13 mouse cellular contexts compared by ENCODE assay signal in genomic region chr12:79804776-79805524, GRCm38 (mm10).
DNase-seq lines count a peak whose midpoint lies in the region; ATAC-seq and TF ChIP-seq lines count a peak whose summit lies in the region.
"Had no signal": no experiment of that assay in that cellular context is flagged by ENCODE, and none has a peak within 500 bp of the region (broad histone marks: within the 10 kb centered on the region; RNA-seq: fewer than 3 reads in every experiment).

No protein-coding gene starts in this region.

- WGBS in hindbrain, embryonic 10.5 days: 25% methylated on average over 8 of the region's 8 CpGs
- WGBS in hindbrain, embryonic 16.5 days: 28% methylated on average over 8 of the region's 8 CpGs
- WGBS in forebrain, embryonic 13.5 days: 33% methylated on average over 8 of the region's 8 CpGs

- peak overlapping the region; percentile 91 for H3K27ac ChIP-seq in hindbrain, embryonic 10.5 days
- H3K27ac ChIP-seq in hindbrain, embryonic 16.5 days (ENCODE audit: low read depth, low read length): no peak overlapping the region
- 0 out of 2 replicates have a peak overlapping the region, but pooled peaks have one; percentile 31 for H3K27ac ChIP-seq in forebrain, embryonic 13.5 days

- TF ChIP-seq POLR2A in brain, embryonic 14.5 days (IDR thresholded peaks at IDR 0.05; ENCODE audit: borderline replicate concordance, extremely low read depth, insufficient read depth, insufficient read length, poor library complexity, severe bottlenecking): no peak

- H3K27me3 ChIP-seq in hindbrain, embryonic 10.5 days (ENCODE audit: insufficient read depth, poor library complexity, severe bottlenecking): peaks cover 10% of the 10 kb centered on the region
- no peaks in the 10 kb centered on the region for H3K27me3 ChIP-seq in hindbrain, embryonic 16.5 days (replicated peaks; ENCODE audit: control insufficient read depth, insufficient read depth, low read length)
- H3K27me3 ChIP-seq in forebrain, embryonic 13.5 days: no peaks in the 10 kb centered on the region
- H3K27me3 ChIP-seq: Patski had no signal

- H3K4me1 ChIP-seq in hindbrain, embryonic 10.5 days (replicated peaks): peaks cover 66% of the 10 kb centered on the region
- H3K4me1 ChIP-seq in hindbrain, embryonic 16.5 days (ENCODE audit: control insufficient read depth, insufficient read depth, low read depth, low read length): peaks cover 10% of the 10 kb centered on the region
- peaks cover 34% of the 10 kb centered on the region for H3K4me1 ChIP-seq in forebrain, embryonic 13.5 days

- no peak for DNase-seq in hindbrain, embryonic 10.5 days (ENCODE audit: low spot score)
- DNase-seq in brain, embryonic 14.5 days (ENCODE audit: low read depth): peak; percentile 70
- DNase-seq in mesoderm, embryonic 11.5 days (ENCODE audit: low read depth, low spot score): peak; percentile 44
- DNase-seq in layer of hippocampus, adult 9-10 months (ENCODE audit: low spot score): no peak
- DNase-seq in urinary bladder, postnatal 10 days (ENCODE audit: low spot score): no peak
- DNase-seq: adrenal gland, postnatal 36 days; cerebellum, postnatal 36 days; kidney, postnatal 14 days; right cerebral cortex, adult 18-20 months had no signal

- H3K9me3 ChIP-seq in hindbrain, embryonic 10.5 days: no peaks in the 10 kb centered on the region
- H3K9me3 ChIP-seq in hindbrain, embryonic 16.5 days (ENCODE audit: control insufficient read depth, low read length): no peaks in the 10 kb centered on the region
- H3K9me3 ChIP-seq in forebrain, embryonic 13.5 days (replicated peaks): no peaks in the 10 kb centered on the region

- no peak for ATAC-seq in hindbrain, embryonic 16.5 days
- no peak for ATAC-seq in forebrain, embryonic 13.5 days
- no peak for ATAC-seq in megakaryocyte-erythroid progenitor cell, adult 5-6 weeks (replicated peaks; ENCODE audit: low FRiP score, low TSS enrichment, poor library complexity, severe bottlenecking)
- ATAC-seq: Patski had no signal

- no peak for TF ChIP-seq CTCF in brain, embryonic 14.5 days (IDR thresholded peaks at IDR 0.05; ENCODE audit: borderline replicate concordance, extremely low read depth, insufficient read depth, insufficient read length)

- H3K36me3 ChIP-seq in hindbrain, embryonic 10.5 days: no peaks in the 10 kb centered on the region
- no peaks in the 10 kb centered on the region for H3K36me3 ChIP-seq in hindbrain, embryonic 16.5 days (ENCODE audit: control insufficient read depth, insufficient read depth, low read length)
- no peaks in the 10 kb centered on the region for H3K36me3 ChIP-seq in forebrain, embryonic 13.5 days (ENCODE audit: poor library complexity, severe bottlenecking)

- H3K4me2 ChIP-seq in hindbrain, embryonic 16.5 days (ENCODE audit: low read length): no peak overlapping the region
- H3K4me2 ChIP-seq in forebrain, embryonic 13.5 days: no peak overlapping the region

- H3K9ac ChIP-seq in hindbrain, embryonic 16.5 days (ENCODE audit: low read depth, low read length): no peak overlapping the region
- no peak overlapping the region for H3K9ac ChIP-seq in forebrain, embryonic 13.5 days

- no peak overlapping the region for H3K4me3 ChIP-seq in hindbrain, embryonic 10.5 days
- no peak overlapping the region for H3K4me3 ChIP-seq in hindbrain, embryonic 16.5 days (ENCODE audit: low read length)
- H3K4me3 ChIP-seq in forebrain, embryonic 13.5 days: no peak overlapping the region

Comparison
In these comparisons a context has a peak if more than half of its experiments do, and no peak if none do; other contexts are left out.
1. DNase-seq: peak in brain, embryonic 14.5 days (single experiment) and mesoderm, embryonic 11.5 days (single experiment); none in hindbrain, embryonic 10.5 days (single experiment), layer of hippocampus, adult 9-10 months (single experiment) and urinary bladder, postnatal 10 days (single experiment).